Mouse (Mus musculus) regulatory T cell (primary cell): ENCODE results near the gene Pfn3.
"Not testable (repeated sequence)": the region's sequence is repeated elsewhere in the genome, so short reads cannot be mapped to it uniquely, and the experiment has no call there.

Experiments
- in situ Hi-C: fragments of 300-600 bp; cut with MboI, MseI; formaldehyde crosslinking; loops from one replicate; pipeline ENCODE4 v1.15.1; 2025; ENCODE audit warnings: high pct_unique_total_duplicates

Pfn3 gene

DNA sequence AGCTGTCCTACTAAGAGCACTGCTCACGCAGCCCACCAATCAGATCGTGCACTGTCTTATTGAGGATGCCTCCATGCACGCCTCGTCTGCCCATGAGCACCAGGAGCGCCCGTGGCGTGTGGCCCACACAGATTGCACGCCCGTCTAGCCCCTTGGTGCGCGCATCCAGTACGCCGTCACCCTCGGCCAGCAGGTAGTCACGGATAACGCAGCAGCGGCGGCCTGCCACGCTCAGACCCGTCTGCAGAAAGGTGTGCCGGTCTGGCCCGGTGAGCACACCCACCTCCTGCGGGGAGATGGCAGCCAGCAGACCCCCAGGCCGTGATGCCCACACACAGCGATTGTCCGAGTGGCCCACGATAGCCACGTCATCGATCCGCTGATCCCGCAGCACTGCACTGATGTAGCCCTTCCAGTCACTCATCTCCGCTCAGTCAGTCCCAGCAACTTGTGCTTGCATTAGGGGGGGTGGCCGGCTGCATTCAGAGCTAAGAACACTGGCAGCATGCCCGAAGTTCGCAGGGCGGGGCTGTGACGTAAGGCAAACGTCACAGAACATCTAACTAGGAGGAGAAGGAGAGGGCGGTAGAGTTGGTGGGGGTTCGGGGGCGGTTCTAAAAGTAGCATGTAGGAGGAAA is at the start of gene Pfn3:
Pfn3 (minus strand) TSS at position 490 of the 638 bp plus-strand sequence.
- in situ Hi-C loops: loop anchor here (5.0 kb wide), 2 partner anchors 42 to 62 kb away; no protein-coding TSS in a partner anchor

- in situ Hi-C loops: no loop called here
Observed at GRCm38 (mm10) chr13:55464027-55464884, 49.2 kb upstream of the Pfn3 start, which contains the start of gene Prr7. Gene Prr7, plus strand, starts transcription at chr13:55464267.

DNA sequence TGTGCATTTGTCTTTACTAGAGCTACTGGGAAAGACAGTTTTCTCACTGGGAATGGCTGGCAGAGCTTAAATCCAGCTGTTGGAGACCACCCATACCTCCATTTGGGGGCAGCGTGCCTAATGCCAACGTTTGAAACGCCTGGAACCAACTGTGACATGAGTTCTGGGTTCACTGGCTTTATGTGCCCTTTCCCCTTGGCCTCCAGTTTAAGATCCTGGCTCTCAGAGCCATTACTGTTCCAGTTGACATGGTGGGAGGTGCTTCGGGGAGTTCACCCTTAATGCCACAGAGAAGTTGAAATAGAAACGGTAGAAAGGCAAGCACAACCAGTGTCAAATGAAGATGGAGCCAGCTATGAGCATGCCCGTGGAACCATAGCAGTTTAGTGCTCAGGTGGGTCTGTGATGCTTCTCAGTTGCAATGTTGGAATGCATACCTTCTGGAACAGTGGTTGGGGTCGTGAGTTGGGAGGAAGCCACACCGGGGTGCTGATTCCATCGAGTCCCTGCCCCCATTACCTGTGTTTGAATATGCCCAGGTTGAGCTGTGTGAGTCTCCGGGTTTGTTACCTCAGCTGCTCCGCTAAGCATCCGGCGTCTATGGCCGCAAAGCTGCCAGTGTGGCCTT is 48.5 kb upstream of the Pfn3 start:
- in situ Hi-C loops: no loop called here

DNA sequence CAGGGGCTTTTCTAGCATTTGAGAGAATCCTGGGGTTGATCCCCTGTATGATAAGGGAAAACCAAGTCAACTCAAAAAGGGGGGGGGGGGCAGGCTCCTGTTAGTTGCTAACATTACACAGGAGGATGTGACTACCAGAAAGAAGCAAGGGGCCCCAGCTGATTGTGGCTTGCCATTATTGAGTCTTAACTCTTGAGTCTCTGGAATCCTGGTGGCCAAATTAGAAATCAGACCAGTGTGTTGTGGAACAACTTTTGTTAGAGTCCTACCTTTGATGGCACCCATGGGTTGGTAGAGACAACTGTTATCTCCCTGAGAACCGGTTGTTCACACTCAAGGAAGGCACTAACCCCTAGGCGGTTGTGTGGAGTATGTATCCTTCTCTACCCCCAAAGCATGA is 47.9 kb upstream of the Pfn3 start:
- in situ Hi-C loops: no loop called here

GRCm38 (mm10) chr13:55451785-55452549 is 36.9 kb upstream of the Pfn3 start:
- in situ Hi-C loops: no loop called here

DNA sequence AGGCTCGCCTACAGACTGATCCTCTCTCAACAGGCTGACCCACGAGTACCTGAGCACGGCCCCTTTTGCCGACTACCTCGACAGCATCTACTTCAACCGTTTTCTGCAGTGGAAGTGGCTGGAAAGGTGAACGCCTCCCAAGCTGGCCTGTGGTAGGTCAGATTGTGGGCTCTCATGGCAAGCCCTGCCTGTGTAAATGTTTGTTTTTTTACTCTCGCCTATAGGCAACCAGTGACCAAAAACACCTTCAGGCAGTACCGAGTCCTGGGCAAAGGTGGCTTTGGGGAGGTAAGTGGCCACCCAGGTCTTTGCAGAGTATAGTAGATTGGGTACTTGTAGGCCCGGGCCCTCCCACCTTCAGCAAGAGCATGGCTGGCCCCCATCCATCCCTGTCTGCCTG is 36.3 kb upstream of the Pfn3 start:
- in situ Hi-C loops: no loop called here

DNA sequence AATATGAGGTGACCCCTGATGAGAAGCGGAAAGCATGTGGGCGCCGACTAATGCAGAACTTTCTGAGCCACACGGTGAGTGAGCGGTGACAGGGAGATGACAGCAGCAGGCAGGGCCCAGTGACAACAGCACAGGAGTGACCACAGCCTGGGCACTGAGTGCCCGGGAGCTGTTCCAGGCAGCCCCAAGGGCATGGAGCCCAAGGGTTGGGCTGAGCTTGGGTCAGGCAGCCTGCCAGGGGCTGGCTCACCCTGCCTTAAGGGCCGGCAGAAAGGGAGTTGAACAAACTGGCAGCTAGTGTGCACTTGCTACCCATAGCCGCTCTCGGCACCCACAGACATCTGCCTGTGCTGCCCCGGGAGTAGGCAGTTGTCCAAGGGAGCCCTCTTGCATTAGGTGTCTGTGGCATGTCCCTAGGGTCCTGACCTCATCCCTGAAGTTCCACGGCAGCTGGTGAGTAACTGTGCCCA is 35.5 kb upstream of the Pfn3 start:
- in situ Hi-C loops: no loop called here

GRCm38 (mm10) chr13:55449679-55450441 is 34.8 kb upstream of the Pfn3 start:
- in situ Hi-C loops: no loop called here

DNA sequence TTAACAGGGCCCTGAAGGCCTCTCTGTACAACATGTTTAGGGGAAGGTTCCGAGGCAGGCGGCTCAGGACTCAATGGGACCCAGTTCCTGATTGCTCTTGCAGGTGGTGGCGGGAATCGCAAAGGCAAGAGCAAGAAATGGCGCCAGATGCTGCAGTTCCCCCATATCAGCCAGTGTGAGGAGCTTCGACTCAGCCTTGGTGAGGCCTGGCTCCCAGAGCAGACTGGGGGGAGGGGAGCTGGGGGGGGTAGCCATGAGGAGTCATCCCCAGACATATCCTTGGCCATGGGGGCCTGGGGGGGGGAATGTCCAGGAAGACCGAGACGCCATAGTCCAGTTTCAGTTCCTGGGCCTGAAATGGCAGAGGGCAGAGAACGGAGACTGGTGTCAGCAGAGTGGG is 34.2 kb upstream of the Pfn3 start:
- in situ Hi-C loops: no loop called here

- in situ Hi-C loops: no loop called here
Observed at GRCm38 (mm10) chr13:55448131-55448530, 33.1 kb upstream of the Pfn3 start.

- in situ Hi-C loops: no loop called here
Observed at GRCm38 (mm10) chr13:55447543-55447943, 32.5 kb upstream of the Pfn3 start.

GRCm38 (mm10) chr13:55446483-55447105 is 31.6 kb upstream of the Pfn3 start:
- in situ Hi-C loops: no loop called here

GRCm38 (mm10) chr13:55445361-55446091 is 30.5 kb upstream of the Pfn3 start:
- in situ Hi-C loops: no loop called here

DNA sequence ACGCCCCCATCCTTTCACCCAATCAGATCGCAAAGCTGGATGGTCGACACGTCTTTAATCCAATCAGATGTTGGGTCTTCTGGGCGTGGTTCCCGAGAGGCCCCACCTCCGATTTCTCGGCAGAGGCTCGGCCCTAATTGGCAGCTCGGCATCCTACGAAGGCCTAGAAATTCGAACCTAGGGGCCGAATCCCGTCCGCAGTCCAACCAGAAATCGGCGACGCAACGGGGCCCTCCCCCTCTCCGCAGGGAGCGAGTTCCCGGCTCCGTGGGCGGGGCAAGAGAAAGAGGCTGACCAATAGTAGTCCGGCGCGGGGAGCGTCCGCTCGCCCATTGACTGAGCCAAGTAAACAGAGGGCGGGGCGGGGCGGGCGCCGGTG is 29.9 kb upstream of the Pfn3 start, which contains the start of gene Grk6:
Grk6 (plus strand) TSS at position 136 of the 379 bp plus-strand sequence.
- in situ Hi-C loops: no loop called here

- in situ Hi-C loops: no loop called here
Observed at GRCm38 (mm10) chr13:55444286-55444936, 29.4 kb upstream of the Pfn3 start.

DNA sequence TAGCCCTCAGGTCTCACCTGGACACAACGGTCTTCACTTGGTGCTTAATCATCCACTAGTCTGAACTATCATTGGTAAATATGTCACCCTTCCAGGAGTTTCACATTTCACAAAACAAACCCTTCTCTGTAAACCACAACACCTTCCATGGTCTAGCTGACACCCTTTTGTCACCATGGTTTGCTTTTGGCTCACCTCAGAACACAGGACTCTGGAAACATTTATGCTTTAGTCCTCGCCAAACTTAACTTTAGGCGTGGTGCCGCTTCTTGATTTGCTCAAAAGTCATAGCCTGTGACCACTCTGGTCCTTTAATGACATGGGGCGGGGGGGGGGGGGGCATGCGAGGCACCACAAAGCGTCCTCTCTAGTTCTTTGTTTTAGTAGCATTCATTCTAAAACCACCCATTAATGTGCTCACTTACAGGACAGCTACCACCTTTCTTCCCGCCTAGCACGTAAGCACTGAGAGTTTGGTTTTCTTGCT is 28.8 kb upstream of the Pfn3 start:
- in situ Hi-C loops: no loop called here

GRCm38 (mm10) chr13:55437111-55437629 is 22.1 kb upstream of the Pfn3 start:
- in situ Hi-C loops: not testable (repeated sequence)

DNA sequence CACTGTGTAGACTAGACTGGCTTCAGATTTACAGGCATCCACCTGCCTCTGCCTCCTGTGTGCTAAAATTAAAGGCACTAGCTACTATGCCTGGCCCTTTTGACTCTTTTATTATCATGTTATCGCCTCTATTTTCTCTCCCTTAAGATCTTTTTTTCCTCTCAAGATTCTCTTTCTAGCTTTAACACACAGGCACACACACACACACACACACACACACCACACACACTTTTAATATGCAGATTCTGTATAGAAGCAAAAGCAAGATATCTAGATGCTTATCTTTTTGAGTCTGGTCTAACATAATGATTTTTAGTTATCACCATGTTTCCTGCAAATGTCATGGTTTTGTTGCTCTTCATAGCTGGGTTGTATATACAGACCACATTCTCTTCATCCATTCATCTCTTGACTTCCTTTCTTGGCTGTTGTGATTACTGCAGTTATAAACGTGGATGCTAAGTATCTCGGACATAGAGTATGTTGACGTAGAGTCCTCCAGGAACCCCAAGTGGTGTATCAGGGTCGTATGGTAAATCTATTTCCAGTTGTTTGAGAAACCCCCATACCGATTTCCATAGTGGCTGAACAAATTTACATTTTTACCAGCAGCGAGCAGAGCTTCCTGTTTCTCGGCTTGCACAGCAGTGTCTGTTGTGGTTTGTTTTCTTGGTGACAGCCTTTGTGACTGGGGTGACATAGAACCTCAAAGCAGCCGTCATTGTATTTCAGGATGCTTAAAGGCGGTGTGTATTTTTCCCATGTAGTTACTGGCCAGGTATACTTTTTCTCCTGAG is 17.1 kb upstream of the Pfn3 start:
- in situ Hi-C loops: no loop called here
